Mouse (Mus musculus): ENCODE measurements around the gene Vwa8. TPM values are rescaled to one million over a fixed set of nuclear protein-coding genes. Genes with fewer than 3 reads are reported as not detected.
"Not testable (repeated sequence)": the region's sequence is repeated elsewhere in the genome, so short reads cannot be mapped to it uniquely, and the experiment has no call there.

The Vwa8 gene
- total RNA-seq, 4 experiments from 2014 or later: 168 to 243 (median 193) TPM

DNA sequence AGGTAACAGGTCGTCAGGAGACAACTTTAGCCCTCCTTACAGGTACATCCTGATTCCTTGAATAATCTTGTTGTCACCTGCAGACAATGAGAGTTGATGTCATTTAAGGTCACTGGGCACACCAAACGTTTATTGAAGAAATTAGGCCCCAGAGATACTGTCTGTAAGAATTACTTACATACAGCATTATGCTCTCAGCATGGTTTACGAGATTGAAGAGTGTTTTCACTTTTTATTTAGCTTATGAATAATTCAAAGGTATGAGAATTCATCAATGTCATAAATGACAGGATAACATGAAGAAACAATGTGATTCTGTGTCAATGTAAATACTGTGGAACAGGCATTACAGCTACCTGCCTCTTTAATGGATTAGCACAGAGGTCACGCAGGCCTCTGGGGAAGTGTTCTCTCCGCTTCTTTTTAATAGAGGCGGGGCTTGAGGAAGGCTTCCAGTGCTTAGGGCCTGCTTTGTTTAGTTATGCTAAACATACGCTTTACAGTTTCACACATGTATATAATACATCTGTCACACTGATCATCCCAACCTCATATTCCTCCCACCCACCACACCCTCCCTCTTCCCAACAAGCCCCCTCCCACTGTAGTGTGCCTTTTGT lies 37.2 kb downstream of the Vwa8 start:
- DNase-seq (ENCODE audit: low spot score): no peak

DNA sequence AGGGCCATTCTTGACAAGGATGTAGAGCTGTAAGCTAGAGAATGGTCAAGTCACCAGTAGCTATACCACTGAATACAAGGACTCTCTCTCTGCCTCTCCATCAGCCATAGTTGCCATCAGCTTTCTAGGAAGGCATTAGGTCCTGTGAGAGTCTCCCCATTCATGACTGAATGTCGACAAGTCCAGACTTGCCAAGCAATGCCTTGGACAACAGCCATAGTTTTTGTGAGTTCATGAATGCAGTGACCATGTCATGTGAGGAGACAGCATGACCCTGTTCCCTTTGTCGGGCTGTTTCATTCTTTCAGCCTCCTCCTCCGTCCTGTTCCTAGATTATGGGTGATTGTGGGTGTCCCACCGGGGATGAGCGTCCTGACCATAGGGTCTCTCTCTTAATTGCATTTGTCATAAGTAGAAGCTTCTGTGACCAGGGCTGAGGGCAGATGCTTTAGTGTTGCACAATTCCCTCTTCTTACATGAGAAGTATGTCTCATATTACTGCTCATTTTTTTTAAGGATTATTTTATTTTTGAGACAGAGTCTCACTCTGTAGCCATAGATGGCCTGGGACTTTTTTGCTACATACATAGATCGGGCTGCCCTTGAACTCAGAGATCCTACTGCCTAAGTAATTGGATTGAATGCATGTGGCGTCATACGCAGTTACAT lies 37.8 kb downstream of the Vwa8 start:
- DNase-seq (ENCODE audit: low spot score): peak; percentile 49

DNA sequence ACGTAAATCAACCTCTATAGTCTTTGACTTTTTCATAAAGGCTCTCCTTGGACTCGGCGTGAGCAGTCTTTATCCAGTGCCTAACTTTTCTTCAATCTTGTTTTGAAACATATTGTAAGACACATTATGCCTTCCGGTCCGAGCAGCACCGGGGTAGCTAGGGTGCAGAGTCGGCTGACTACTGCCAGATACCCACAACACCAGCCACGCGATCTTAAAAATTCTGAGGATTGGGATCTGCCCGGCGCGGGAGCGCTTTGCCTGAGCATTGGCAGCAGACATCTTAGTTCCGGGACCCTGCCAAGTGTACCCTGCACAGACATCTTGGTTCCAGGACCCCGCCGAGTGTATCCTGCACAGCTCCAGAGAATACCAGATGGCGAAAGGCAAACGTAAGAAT lies 38.6 kb downstream of the Vwa8 start:
- DNase-seq (ENCODE audit: low spot score): not testable (repeated sequence)

DNA sequence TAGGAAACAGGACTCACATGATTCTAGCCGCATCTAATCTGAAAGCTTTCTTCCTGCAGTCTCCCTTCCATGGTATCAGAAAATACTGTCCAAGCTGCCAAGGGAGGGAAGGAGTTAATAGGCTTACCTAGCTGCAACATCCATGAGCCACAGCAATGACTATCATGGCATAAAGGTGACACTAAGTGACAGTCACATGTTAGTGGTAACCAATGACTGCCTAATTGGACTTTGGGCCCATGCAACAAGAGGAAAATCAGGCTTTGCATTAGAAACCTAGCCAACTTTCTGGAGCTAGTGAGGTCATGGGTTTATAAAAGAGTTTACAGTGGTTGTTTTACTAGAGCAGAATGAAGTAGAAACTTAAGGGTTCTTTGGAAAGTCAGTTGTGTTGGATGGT lies 46.6 kb downstream of the Vwa8 start:
- no peak for DNase-seq (ENCODE audit: low spot score)

DNA sequence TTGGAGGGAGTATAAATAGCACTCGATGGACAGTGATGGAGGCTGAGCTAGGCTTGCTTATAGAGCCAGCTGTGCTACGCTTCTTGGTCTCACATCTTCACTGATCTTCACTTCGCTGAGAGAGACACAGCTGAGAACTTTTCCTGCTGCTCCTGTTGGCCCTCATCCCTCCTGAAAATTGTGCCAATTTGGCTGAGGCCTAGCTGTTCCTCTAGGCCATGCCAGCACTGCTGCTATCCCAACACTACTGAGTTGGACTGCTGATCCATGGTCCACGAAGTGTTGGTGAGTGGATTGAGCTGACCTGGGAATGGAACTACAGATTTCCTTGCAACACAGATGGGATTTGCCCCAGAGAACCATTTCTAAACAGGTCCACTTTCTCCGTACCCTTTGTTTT lies 47.4 kb downstream of the Vwa8 start:
- DNase-seq (ENCODE audit: low spot score): peak; percentile 44

DNA sequence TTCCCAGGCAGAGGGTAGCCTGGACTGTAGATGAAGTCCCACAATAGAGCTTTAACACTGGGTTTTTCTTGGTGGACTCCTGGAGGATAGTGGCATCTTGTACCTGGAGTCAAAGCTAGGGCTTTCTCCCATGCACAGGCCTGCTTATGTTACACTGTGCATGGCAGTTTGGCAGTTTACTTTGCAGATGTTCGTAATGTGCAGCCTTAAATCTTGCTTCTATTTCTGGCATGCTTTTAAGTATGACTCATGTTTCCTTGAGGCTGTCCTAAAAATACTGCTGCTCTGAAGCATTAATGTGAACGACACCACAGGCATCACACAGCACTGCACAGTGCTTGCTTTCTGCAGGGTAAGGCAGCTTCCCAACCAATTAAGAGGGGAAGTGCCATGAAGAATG lies 51.9 kb downstream of the Vwa8 start:
- peak; percentile 64 for DNase-seq (ENCODE audit: low spot score)

DNA sequence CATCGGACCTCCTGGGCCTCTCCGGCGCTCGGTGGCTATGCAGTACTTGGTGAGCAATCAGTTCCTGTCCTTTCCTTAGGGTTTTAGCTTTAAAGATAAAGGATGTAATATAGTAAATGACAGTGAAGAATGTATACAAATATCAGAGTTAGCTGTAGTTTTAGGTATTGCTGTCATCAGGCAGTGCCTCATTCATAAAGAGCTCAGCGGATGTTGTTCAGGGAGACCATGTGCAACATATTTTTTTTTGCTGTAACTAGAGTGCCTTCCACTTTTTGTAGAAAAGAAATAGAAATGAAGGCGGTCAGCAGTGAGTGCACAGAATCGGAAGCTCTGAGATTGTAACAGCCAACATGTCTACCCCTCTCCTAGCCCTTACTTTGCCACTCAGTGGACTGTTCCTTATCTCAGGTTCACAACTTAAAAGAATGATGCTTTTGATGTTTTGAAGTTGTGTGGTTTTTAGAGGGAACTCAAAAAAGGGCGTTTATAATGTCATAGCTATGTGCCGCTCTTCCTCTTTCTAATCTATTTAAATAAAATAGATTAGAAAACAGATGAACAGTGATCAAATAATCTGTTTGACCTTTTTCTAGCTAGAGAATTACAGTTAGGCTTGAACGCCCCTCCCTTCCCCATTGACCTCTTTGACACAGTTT lies 59.5 kb downstream of the Vwa8 start:
- no peak for DNase-seq (ENCODE audit: low spot score)

DNA sequence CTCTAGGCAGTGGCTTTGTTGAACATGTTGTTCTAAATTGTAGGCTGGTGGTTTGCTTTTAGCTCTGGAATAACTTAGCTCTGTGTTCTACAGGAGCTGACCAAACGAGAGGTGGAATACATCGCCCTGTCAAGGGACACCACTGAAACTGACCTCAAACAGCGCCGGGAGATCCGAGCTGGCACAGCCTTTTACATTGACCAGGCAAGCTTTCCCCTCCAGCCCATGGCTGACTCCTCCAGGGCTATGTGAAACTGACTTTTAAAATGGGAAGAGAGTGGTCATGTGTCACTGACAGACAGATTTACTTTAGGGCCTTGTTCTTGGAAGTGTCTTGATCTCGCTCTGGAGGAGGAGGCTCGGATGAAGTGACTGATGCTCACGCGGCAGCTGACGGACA lies 63.2 kb downstream of the Vwa8 start:
- no peak for DNase-seq (ENCODE audit: low spot score)

DNA sequence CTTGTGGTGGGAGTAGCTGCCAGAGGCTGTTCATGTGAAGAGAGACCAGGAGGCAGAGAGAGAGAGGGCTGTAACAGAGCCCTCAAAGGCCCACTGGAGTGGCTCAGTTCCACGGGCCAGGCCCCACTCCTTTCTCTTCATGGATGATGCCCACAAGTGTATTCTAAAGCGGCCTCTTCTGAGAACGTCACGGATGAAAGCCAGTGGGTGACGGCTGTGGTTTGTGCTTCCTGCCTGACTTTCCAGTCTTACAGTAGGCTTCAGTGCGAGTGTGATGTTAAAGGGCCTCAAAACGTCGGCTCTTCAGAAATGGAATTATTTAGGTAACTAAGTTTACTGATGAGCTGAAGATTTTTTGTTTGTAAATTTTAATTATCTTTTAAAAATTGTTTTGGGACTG lies 65.3 kb downstream of the Vwa8 start:
- no peak for DNase-seq (ENCODE audit: low spot score)

DNA sequence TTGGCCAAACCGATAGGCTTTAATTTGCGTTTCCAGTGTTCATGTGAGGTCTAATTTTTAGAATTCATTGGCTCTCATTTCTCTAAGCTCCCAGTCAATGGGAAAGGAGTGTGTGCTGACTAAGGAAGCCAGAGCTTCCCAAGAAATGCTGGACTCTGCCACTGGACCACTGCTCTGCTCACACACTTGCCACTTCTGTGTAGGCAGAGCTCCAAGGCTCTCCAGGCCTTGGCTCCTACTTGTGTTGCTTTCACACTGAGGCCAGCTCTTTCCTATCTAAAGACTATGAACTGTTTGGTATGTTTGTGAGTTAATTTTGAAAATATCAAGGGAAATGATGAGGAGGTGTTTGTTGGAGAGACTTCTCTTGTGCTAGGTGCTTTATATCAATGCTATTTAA lies 67.8 kb downstream of the Vwa8 start:
- DNase-seq (ENCODE audit: low spot score): no peak

DNA sequence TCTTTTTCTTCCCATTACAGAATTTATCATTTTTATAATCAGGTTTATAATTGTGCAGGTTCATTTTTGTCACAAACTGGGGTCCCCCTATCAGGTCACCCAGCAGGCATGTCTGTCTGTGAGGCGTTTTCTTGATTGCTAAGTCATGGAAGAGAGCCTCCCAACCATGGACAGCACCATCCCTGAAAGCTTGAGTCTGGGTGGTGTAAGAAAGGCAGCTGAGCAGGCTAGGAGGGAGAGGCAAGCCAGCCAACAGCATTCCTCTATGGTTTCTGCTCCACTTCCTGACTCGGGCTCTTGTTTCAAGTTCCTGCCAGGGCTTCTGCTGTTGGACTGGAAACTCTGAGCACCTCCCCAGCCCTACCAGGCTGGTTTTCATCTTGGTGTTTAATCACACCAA lies 72.4 kb downstream of the Vwa8 start:
- no peak for DNase-seq (ENCODE audit: low spot score)

DNA sequence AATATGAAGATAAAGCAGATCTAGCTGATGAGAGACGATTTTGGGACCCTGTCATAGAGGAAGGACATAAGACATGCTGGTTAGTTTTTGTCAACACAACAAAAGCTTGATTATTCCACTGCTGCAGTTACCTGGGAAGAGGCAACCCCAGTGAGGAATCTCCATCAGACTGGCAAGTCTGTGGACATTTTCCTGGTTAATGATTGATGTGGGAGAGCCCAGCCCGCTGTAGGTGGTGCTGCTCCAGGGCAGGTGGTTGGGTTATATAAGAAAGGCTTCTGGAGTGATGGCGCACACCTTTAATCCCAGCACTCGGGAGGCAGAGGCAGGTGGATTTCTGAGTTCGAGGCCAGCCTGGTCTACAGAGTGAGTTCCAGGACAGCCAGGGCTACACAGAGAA lies 74.8 kb downstream of the Vwa8 start:
- no peak for DNase-seq (ENCODE audit: low spot score)

DNA sequence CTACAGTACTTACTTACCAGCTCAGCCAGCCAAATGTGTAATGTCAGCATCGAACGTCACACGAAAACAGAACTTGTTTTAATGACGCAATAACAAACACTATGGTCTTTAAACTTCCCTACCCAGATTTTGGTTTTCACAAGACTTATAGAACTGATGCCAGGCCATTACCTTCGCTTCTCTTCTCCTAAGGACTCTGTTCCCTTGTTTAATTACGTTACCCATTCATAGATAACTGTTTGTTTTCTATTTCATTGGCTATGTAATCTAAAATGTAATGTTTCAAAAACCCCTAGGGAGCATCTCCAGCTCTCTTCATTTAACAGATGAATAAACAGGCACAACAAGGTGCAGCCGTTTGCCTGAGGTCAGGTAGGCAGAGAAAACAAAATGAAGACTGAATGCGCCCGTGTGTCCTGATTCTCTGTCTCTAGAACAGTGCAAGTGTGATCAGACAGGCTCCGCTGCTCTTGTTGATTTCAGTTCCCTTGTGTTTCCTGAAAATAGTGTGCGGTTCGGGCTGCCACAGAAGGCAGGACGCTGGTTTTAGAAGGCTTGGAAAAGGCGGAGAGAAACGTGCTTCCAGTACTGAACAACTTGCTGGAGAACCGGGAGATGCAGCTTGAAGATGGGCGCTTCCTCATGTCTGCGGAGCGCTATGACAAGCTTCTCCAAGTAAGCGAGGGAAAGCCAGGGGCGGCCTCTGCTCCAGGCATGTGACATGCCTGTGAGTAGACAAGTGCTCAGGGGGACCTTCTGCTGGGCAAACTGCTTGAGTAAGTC lies 76.1 kb downstream of the Vwa8 start:
- DNase-seq (ENCODE audit: low spot score): no peak

DNA sequence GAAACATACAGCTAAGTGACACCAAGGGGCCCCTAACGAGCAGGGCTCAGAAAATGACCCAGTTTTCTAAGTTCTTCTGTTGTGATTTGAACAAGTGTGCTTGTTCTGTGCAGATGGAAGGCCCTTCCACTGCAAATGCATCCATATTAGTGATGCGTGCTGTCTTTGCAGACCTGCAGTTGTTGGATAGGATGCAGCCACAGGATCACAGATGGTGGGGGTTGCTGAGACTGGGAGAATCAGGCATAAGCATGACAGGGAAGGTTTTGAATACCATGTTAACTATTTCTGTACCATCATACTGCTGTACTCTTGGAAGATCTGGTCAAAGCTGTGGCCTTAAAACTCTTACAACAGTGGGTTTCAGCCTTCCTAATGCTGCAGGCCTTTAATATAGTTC lies 83.2 kb downstream of the Vwa8 start:
- DNase-seq (ENCODE audit: low spot score): no peak

DNA sequence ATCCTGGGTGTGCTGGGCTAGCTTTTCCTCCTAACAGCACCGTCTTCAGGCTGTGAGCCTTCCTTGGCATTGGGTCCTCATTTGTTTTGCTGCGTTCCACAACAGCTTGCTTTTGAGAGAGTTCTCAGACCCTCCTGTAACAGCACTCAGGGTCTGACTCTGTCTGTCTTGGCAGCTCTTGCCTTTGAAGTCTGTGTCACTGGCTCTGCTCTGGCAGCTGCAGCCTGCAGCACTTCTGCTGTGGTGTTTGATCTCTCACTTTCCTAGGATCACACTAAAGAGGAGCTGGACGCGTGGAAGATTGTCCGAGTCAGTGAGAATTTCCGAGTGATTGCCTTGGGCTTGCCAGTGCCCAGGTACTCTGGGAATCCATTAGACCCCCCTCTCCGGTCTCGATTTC lies 84.5 kb downstream of the Vwa8 start:
- DNase-seq (ENCODE audit: low spot score): no peak

DNA sequence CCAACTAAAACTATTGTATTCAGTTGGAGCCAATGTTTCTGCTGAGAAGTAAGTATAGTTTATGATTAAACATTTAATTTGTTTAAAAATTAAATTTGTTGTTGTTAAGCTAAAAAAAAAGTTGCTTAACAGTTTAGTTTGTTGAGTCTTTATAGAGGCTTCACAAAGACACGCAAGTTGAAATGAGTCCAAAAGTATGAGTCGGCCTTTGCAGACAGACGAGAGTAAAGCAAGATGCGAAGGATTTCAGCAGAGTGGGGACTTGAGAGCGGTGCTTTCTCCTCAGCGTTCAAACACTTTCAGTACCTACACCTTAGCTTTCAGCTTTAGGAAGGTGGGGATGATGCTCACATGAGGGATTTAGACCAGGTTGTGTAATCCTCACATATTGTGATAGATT lies 85.7 kb downstream of the Vwa8 start:
- DNase-seq (ENCODE audit: low spot score): no peak

DNA sequence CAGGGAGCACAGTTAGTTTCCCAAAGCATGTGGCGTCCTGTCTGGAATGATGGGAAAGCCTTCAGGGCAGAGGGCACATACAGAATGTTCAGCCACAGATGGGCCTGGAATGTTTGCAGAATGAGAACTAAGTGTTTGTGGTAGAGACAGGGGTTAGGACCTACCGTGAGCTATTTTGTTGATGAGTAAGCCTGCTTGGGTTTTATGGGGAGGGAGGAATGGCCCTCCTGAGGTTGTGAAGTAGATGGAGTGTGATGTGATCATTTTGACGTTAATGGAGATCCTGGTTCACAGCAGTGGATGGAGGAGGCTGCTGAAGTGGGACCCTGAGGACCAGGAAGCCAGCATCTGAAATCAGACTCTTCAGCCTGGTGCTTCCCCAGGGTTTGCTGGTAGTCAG lies 86.9 kb downstream of the Vwa8 start:
- no peak for DNase-seq (ENCODE audit: low spot score)

DNA sequence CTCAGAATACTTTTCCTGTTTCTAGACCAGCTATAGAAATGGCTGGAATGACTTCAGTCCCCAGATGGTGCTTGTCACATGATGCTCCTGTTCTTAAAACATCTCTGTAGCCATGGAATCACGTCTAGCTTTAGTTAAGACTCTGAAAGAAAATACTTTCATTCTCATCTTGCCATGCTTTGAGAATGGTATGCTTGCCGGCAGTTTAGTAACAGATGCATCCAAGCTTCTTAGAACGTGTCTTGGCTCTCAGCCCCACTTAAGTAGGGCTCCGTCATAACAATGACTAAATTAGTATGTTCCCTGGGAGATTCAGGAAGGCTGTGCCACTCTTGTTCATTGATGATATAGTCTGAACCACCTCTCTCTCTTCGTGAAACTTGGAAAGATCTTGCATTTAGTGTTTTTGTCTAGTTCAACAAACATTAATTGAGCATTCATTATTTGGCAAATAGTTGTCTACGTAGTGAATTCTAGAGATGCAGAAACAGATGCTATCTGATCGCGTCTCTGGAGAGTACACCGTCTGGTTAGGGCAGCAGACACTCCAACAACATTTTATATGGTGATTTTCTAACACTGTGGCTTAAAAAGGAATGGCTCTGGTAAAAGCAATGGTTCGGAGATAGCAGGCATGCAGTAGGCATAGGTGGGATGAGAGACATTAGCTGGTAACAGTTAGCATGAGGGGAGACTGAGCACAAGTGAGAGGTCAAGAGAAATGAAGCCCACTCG lies 93.1 kb downstream of the Vwa8 start:
- DNase-seq (ENCODE audit: low spot score): no peak

DNA sequence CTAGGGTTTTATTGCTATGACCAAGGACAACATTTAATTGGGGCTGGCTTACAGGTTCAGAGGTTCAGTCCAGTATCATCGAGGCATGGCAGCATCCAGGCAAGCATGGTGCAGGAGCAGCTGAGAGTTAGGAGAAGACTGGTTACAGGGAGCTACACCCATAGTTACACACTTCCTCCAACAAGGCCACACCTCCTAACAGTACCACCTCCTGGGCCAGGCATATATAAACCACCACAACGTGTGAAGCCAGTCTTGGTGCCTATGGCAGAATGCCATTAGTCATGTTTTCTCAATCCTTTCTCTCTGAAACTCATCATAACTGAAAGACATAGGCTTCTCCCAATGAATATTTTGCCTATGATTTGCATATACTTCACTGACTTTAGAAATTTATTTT lies 106.9 kb downstream of the Vwa8 start:
- DNase-seq (ENCODE audit: low spot score): no peak

DNA sequence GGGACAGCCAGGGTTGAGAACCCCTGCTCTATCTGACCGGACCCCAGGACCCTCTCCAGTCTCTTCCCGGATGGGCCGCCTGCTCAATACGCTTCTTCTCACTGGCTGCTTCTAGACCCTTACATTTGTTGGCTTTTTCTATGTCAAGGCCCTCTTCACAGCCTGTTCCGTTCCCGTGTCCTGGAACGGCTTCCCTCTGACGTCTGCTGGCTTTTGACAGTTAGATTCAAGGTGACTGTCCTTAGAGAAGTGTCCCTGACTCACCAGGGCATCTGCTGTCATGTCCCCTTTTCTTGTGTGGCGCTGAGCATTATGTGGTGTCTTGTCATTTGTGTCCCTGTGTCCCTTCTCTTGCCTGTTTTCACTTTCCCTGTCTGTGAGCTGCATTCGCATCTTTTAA lies 121.8 kb downstream of the Vwa8 start:
- no peak for DNase-seq (ENCODE audit: low spot score)

DNA sequence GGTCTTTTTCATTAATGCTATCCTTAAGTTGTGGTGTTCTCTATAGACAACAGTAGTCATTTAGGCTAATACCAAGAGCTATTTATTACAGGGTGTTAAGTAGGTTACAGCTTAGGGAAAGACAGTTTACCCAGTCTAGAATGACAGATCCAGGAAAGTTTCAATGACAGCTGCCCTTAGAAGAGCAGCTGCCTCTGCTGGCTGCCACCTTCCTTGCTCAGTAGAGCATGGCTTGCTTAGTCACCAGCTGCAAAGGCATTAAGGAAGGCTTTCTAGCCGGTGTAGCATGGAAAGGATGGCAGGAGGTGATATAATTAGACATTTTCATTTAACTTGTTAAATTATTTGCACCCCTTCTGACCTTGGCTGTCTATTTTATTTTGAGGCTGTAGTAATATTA lies 123.6 kb downstream of the Vwa8 start:
- DNase-seq (ENCODE audit: low spot score): no peak

DNA sequence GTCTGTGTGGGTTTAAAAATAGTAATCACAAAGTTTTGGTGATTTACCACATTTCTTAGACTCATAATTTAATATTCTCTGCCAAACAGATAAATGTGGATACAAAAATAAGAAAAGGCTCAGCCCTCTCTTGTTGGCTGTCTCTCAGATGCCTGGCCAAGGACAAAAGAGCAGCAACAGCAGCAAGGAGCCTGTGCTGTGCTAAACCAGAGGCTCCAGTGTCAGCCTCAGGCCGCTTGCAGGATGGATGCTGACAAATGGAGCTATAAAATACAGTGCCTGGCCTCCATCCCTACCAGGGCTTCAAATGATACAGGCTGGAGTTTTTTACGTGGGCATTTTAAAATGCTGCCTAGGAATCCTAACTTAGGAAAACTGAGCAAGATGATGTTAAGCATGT lies 134.3 kb downstream of the Vwa8 start:
- no peak for DNase-seq (ENCODE audit: low spot score)
